Mouse (Mus musculus): ENCODE measurements around the gene Zfp787. TPM values are rescaled to one million over a fixed set of nuclear protein-coding genes. Genes with fewer than 3 reads are reported as not detected.

The Zfp787 gene
- total and polyA plus RNA-seq, 3 experiments = 22.7 to 28.8 TPM; not detected in 1

DNA sequence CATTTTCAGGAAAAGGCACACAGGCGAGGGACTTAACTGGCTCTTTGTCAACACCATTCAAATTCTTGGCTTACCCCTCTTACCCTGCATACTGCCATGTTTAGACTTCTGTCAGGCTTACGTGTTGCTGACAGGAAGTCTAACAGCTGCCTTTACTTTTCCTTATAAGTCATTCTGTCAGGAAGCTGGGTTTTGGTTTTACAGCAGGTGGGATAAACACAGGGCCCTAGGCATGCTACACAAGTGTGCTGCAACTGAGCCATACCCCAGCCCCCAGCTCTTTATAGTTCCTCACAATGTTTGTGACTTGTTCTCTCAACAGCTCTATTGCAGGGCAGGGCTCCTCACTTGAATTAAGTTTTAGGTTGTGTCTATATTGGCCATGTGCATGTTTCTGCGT lies 16.5 kb downstream of the Zfp787 start:
- DNase-seq (ENCODE audit: low read depth, low spot score) = no peak
- no peak overlapping the region for H3K9ac ChIP-seq (ENCODE audit: control insufficient read depth, low read depth, low read length, poor library complexity, severe bottlenecking)
- peaks cover 0 to 2% of the 10 kb centered on the region in 2 experiments; a peak in 1 of 4 replicates for H3K36me3 ChIP-seq (ENCODE audit: control insufficient read depth in 1 of 2, insufficient read depth in 2 of 2, low read length in 2 of 2)
- H3K4me1 ChIP-seq (ENCODE audit: control insufficient read depth in 1 of 2, insufficient read depth in 2 of 2, low read length in 2 of 2) = peaks cover 0 to 2% of the 10 kb centered on the region in 2 experiments; a peak in 2 of 4 replicates
- H3K79me2 ChIP-seq (ENCODE audit: control insufficient read depth, insufficient read depth, low read length, poor library complexity) = peaks cover 13% of the 10 kb centered on the region
- TF ChIP-seq TBP (IDR thresholded peaks at IDR 0.05; ENCODE audit: low read depth, low read length) = no peak
- no peak for TF ChIP-seq MAX (IDR thresholded peaks at IDR 0.05; ENCODE audit: low read length)
- no peak for TF ChIP-seq SMC3 (IDR thresholded peaks at IDR 0.05; ENCODE audit: low read depth, low read length)
- no peaks in the 10 kb centered on the region for H3K27me3 ChIP-seq (ENCODE audit: control insufficient read depth in 1 of 2, insufficient read depth in 2 of 2, low read length in 2 of 2)
- H3K4me3 ChIP-seq (ENCODE audit: control insufficient read depth in 1 of 2, insufficient read depth in 1 of 2, low read depth in 2 of 2, low read length in 2 of 2) = no peak overlapping the region
- H3K9me3 ChIP-seq (replicated peaks; ENCODE audit: insufficient read depth, low read length) = no peaks in the 10 kb centered on the region
- H3K27ac ChIP-seq (ENCODE audit: control insufficient read depth, low read depth, low read length) = no peak overlapping the region

DNA sequence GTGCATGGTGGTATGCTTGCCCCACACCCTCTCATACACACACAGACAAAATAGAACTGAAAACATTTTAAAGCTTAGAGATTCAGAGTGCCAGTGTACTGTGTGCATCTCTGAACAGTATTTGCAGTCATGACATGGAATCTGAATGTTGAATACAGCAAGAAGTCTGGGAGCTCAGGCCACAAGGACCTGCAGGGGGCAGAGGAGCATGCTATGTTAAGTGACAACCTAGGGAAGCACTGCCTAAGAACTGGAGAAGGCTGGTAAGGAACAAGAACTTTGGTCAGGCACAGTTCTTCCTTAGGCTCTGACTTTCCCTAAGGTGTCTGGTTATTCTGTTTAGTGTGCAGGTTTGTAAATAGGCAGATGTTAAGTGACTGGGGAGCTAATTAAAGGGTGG lies 19.3 kb downstream of the Zfp787 start:
- Histone ChIP-seq H3K36me3 (ENCODE audit: control insufficient read depth in 1 of 2, insufficient read depth in 2 of 2, low read length in 2 of 2) (peaks cover 0 to 2% of the 10 kb centered on the region in 2 experiments; a peak in 1 of 4 replicates), H3K9ac (ENCODE audit: control insufficient read depth, low read depth, low read length, poor library complexity, severe bottlenecking) (no peak overlapping the region)

GRCm38 (mm10) chr7:6132646-6133045 lies 23.2 kb downstream of the Zfp787 start:
- Histone ChIP-seq H3K4me1 (ENCODE audit: control insufficient read depth in 1 of 2, insufficient read depth in 2 of 2, low read length in 2 of 2) (no peaks in the 10 kb centered on the region), H3K36me3 (ENCODE audit: control insufficient read depth in 1 of 2, insufficient read depth in 2 of 2, low read length in 2 of 2) (no peaks in the 10 kb centered on the region), H3K27me3 (ENCODE audit: control insufficient read depth in 1 of 2, insufficient read depth in 2 of 2, low read length in 2 of 2) (no peaks in the 10 kb centered on the region), H3K27ac (ENCODE audit: control insufficient read depth, low read depth, low read length) (no peak overlapping the region), H3K9ac (ENCODE audit: control insufficient read depth, low read depth, low read length, poor library complexity, severe bottlenecking) (no peak overlapping the region), H3K9me3 (replicated peaks; ENCODE audit: insufficient read depth, low read length) (no peaks in the 10 kb centered on the region), H3K79me2 (ENCODE audit: control insufficient read depth, insufficient read depth, low read length, poor library complexity) (no peaks in the 10 kb centered on the region), H3K4me3 (ENCODE audit: control insufficient read depth in 1 of 2, insufficient read depth in 1 of 2, low read depth in 2 of 2, low read length in 2 of 2) (no peak overlapping the region)
- DNase-seq (ENCODE audit: low read depth, low spot score) = no peak
- TF ChIP-seq MEF2A (IDR thresholded peaks at IDR 0.05; ENCODE audit: extremely low read depth, insufficient replicate concordance, low read depth, low read length, poor library complexity, severe bottlenecking) (no peak), USF1 (IDR thresholded peaks at IDR 0.05; ENCODE audit: low read depth, low read length) (no peak), NRF1 (IDR thresholded peaks at IDR 0.05; ENCODE audit: insufficient read depth, low read depth, low read length, poor library complexity, severe bottlenecking) (no peak), MAZ (IDR thresholded peaks at IDR 0.05; ENCODE audit: low read depth, low read length) (no peak), E2F4 (IDR thresholded peaks at IDR 0.05; ENCODE audit: borderline replicate concordance, low read depth, low read length) (no peak), TCF12 (IDR thresholded peaks at IDR 0.05; ENCODE audit: low read depth, low read length) (no peak)

More for the DNA sequence above, 19.3 kb downstream of the Zfp787 start:
- H3K27me3 ChIP-seq (ENCODE audit: control insufficient read depth in 1 of 2, insufficient read depth in 2 of 2, low read length in 2 of 2) = no peaks in the 10 kb centered on the region
- H3K9me3 ChIP-seq (replicated peaks; ENCODE audit: insufficient read depth, low read length) = no peaks in the 10 kb centered on the region
- no peak overlapping the region for H3K4me3 ChIP-seq (ENCODE audit: control insufficient read depth in 1 of 2, insufficient read depth in 1 of 2, low read depth in 2 of 2, low read length in 2 of 2)
- TF ChIP-seq TCF12 (IDR thresholded peaks at IDR 0.05; ENCODE audit: low read depth, low read length) (no peak), ETS1 (IDR thresholded peaks at IDR 0.05; ENCODE audit: low read depth, low read length) (no peak), ZNF384 (IDR thresholded peaks at IDR 0.05; ENCODE audit: low read depth, low read length) (no peak)
- no peak for DNase-seq (ENCODE audit: low read depth, low spot score)
- H3K27ac ChIP-seq (ENCODE audit: control insufficient read depth, low read depth, low read length) = no peak overlapping the region
- no peaks in the 10 kb centered on the region for H3K4me1 ChIP-seq (ENCODE audit: control insufficient read depth in 1 of 2, insufficient read depth in 2 of 2, low read length in 2 of 2)
- no peaks in the 10 kb centered on the region for H3K79me2 ChIP-seq (ENCODE audit: control insufficient read depth, insufficient read depth, low read length, poor library complexity)

Measured in MEL (cell line).